ENCODE assay signal across 22 mouse cellular contexts in genomic region chr1:82837579-82837978, GRCm38 (mm10).
"Had no signal": no experiment of that assay in that cellular context is flagged by ENCODE, and none has a peak within 500 bp of the region (broad histone marks: within the 10 kb centered on the region; RNA-seq: fewer than 3 reads in every experiment).

No protein-coding gene starts in this region.

- H3K4me2 ChIP-seq: kidney, embryonic 15.5 days; lung, embryonic 15.5 days; midbrain, embryonic 13.5 days; neural tube, embryonic 13.5 days; stomach, embryonic 15.5 days had no signal

- H3K9ac ChIP-seq: kidney, embryonic 15.5 days; lung, embryonic 15.5 days; midbrain, embryonic 13.5 days; neural tube, embryonic 13.5 days; stomach, embryonic 15.5 days had no signal

- H3K27ac ChIP-seq: kidney, embryonic 15.5 days; lung, embryonic 15.5 days; midbrain, embryonic 10.5 days; midbrain, embryonic 13.5 days; neural tube, embryonic 13.5 days; stomach, embryonic 15.5 days had no signal

- H3K4me3 ChIP-seq: kidney, embryonic 15.5 days; lung, embryonic 15.5 days; megakaryocyte, embryonic 14.5 days; midbrain, embryonic 10.5 days; midbrain, embryonic 13.5 days; myocyte; neural tube, embryonic 13.5 days; stomach, embryonic 15.5 days had no signal

- ATAC-seq: midbrain, embryonic 13.5 days; midbrain, embryonic 16.5 days had no signal

- H3K9me3 ChIP-seq: kidney, embryonic 15.5 days; lung, embryonic 15.5 days; megakaryocyte, embryonic 14.5 days; midbrain, embryonic 10.5 days; midbrain, embryonic 13.5 days; neural tube, embryonic 13.5 days; stomach, embryonic 15.5 days had no signal

- H3K36me3 ChIP-seq: lung, embryonic 15.5 days; midbrain, embryonic 13.5 days; neural tube, embryonic 13.5 days; stomach, embryonic 15.5 days had no signal

- DNase-seq: kidney, adult 11 months; kidney, adult 8-10 months; kidney, postnatal 10 days; kidney, postnatal 4 days; lung, adult 18-20 months; lung, postnatal 10 days; lung, postnatal 36 days; retina, postnatal 1 day; right cerebral cortex, postnatal 25 days; spleen, adult 18-20 months; thymus, adult 2 months; thymus, postnatal 14 days; thymus, postnatal 4 days had no signal

- H3K27me3 ChIP-seq: kidney, embryonic 15.5 days; lung, embryonic 15.5 days; megakaryocyte, embryonic 14.5 days; midbrain, embryonic 13.5 days; neural tube, embryonic 13.5 days; stomach, embryonic 15.5 days had no signal
